Mouse (Mus musculus) forebrain, embryonic 14.5 days (tissue): Measurements from ENCODE around the gene Anp32e. TPM values are rescaled to one million over a fixed set of nuclear protein-coding genes. Genes with fewer than 3 reads are reported as not detected.
"Not testable (repeated sequence)": the region's sequence is repeated elsewhere in the genome, so short reads cannot be mapped to it uniquely, and the experiment has no call there.

Experiments
- ATAC-seq: fragments of 200-750 bp; cut with Nextera tagmentation; 2 replicates; pipeline ENCODE4 v1.8.0; 2017; ENCODE audit warnings: mild to moderate bottlenecking, moderate library complexity
- DNase-seq: peaks from one replicate; pipeline ENCODE4 v3.0.0-alpha.2; 2015; ENCODE audit warnings: low spot score
- H3K27ac ChIP-seq: fragments of 300-500 bp; sonication (generic); 2 replicates; pipeline ENCODE4 v1.5.1; 2014; ENCODE audit warnings: low read depth, mild to moderate bottlenecking, control low read depth, low read length, moderate library complexity
- H3K27me3 ChIP-seq: fragments of 300-500 bp; sonication (generic); replicated peaks from 2 replicates; pipeline ENCODE4 v1.6.1; 2014; ENCODE audit warnings: low read length, control low read depth, mixed read lengths; ENCODE audit not compliant: control insufficient read depth, insufficient read depth
- H3K36me3 ChIP-seq: fragments of 300-500 bp; sonication (generic); 2 replicates; pipeline ENCODE4 v1.6.1; 2014; ENCODE audit warnings: low read length, control low read depth; ENCODE audit not compliant: control insufficient read depth, insufficient read depth
- H3K4me1 ChIP-seq: fragments of 300-500 bp; sonication (generic); 2 replicates; pipeline ENCODE4 v1.6.1; 2014; ENCODE audit warnings: antibody characterized with exemption, low read length, control low read depth; ENCODE audit not compliant: control insufficient read depth, insufficient read depth
- H3K4me2 ChIP-seq: fragments of 300-500 bp; sonication (generic); 2 replicates; pipeline ENCODE4 v1.6.1; 2014; ENCODE audit warnings: mild to moderate bottlenecking, control low read depth, low read length
- H3K4me3 ChIP-seq: fragments of 300-500 bp; sonication (generic); 2 replicates; pipeline ENCODE4 v1.5.1; 2014; ENCODE audit warnings: low read depth, low read length, control low read depth
- H3K9ac ChIP-seq: fragments of 300-500 bp; sonication (generic); 2 replicates; pipeline ENCODE4 v1.6.1; 2014; ENCODE audit warnings: mild to moderate bottlenecking, low read length, control low read depth, moderate library complexity
- H3K9me3 ChIP-seq: fragments of 300-500 bp; sonication (generic); replicated peaks from 2 replicates; pipeline ENCODE4 v1.6.1; 2016; ENCODE audit warnings: low read length, control low read depth, mixed read lengths; ENCODE audit not compliant: control insufficient read depth
- WGBS: fragments of 180-500 bp; shearing (Covaris S2); extraction: QIAGEN DNeasy Blood & Tissue Kit; methylation state at CpG from one replicate; pipeline ENCODE4 v1.1.7; 2014; 5-methylcytosine and 5-hydroxymethylcytosine counted together
- polyA plus RNA-seq: library from polyadenylated mRNA; unstranded; fragments of >200 nt; fragmentation: Nextera tagmentation; extraction: Ambion mirVana; gene quantifications from 2 replicates; pipeline ENCODE4 v1.2.1, GENCODE M21; 2014

Anp32e gene
- polyA plus RNA-seq, 1 experiment from 2014 or later = 49.1 TPM

DNA sequence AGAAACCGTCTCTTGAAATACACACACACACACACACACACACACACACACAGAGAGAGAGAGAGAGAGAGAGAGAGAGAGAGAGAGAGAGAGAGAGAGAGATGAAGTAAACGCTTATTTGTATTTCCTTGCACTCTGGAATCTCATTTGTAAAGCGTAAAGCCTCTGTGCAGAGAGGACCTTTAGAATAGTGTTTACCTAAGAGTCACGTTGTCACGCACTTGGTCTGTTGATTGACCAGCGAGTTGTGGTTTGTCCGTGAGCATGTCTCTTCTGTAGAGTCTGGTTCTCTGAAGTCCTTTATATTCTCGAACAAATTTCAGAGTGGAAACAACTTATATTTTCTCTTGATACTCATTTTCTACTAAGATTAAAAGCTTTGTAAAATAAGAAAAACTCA, 15.7 kb downstream of the Anp32e start:
- Histone ChIP-seq H3K4me1 (no peaks in the 10 kb centered on the region), H3K27me3 (no peaks in the 10 kb centered on the region), H3K36me3 (peaks cover 62% of the 10 kb centered on the region), H3K9ac (no peak overlapping the region), H3K27ac (no peak overlapping the region), H3K9me3 (no peaks in the 10 kb centered on the region), H3K4me3 (no peak overlapping the region), H3K4me2 (no peak overlapping the region)
- DNase-seq (no peak), ATAC-seq (no peak)
- 90% methylated on average over 8 of the region's 8 CpGs for WGBS

DNA sequence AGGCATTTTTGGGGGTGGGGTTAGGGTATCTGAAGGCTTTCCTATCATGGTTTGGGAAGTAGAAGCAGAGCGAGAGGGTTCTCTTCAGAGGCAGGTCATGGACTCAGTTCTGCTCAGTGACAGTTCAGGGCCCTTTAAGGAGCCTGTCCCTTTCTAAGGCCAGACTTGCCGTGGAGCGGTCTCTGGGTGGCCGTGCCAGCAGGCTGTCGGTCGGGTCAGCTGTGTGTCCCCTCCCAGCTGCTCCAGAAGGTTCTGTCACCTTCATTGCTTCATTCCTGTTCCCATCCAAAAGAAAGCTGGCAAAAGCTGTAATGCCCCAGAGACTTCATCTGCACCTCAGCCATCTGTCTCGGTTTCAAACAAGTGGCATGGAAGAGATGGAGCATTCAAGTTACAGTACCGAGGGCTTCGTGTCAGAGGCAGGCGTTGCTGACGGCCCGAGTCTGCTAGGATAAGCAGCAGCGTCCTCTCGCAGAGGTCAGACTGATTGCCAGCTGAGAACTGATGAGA, 16.7 kb downstream of the Anp32e start:
- no peaks in the 10 kb centered on the region for H3K9me3 ChIP-seq
- peak; percentile 10 for DNase-seq
- H3K9ac ChIP-seq = no peak overlapping the region
- H3K36me3 ChIP-seq = peaks cover 51% of the 10 kb centered on the region
- H3K4me1 ChIP-seq = no peaks in the 10 kb centered on the region
- H3K4me2 ChIP-seq = no peak overlapping the region
- no peak overlapping the region for H3K4me3 ChIP-seq
- no peaks in the 10 kb centered on the region for H3K27me3 ChIP-seq
- 82% methylated on average over 14 of the region's 14 CpGs for WGBS
- no peak for ATAC-seq
- no peak overlapping the region for H3K27ac ChIP-seq

DNA sequence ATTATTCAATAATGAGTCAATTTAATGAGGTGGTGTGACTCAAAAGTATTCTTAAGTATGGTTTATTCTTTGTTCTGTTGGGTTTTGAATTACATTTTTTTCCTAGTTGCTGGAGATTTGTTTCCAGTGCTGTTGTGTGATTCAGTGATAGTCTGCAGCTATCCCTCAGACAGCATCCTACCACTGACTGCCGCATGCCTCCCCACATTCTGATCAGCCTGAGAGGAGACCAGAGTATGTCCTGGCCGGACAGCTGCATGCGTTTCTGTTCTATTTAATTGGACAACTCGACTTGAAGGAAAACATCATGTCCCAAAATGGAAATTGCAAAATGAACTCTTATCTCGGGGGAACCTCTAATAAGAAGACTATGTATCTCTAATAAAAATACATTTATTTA, 19.3 kb downstream of the Anp32e start:
- no peak overlapping the region for H3K4me2 ChIP-seq
- WGBS = 91% methylated on average over 5 of the region's 5 CpGs
- H3K9me3 ChIP-seq = no peaks in the 10 kb centered on the region
- H3K27me3 ChIP-seq = no peaks in the 10 kb centered on the region
- H3K4me3 ChIP-seq = no peak overlapping the region
- no peak overlapping the region for H3K27ac ChIP-seq
- DNase-seq = no peak
- no peak for ATAC-seq
- no peak overlapping the region for H3K9ac ChIP-seq
- H3K4me1 ChIP-seq = no peaks in the 10 kb centered on the region
- peaks cover 26% of the 10 kb centered on the region for H3K36me3 ChIP-seq

DNA sequence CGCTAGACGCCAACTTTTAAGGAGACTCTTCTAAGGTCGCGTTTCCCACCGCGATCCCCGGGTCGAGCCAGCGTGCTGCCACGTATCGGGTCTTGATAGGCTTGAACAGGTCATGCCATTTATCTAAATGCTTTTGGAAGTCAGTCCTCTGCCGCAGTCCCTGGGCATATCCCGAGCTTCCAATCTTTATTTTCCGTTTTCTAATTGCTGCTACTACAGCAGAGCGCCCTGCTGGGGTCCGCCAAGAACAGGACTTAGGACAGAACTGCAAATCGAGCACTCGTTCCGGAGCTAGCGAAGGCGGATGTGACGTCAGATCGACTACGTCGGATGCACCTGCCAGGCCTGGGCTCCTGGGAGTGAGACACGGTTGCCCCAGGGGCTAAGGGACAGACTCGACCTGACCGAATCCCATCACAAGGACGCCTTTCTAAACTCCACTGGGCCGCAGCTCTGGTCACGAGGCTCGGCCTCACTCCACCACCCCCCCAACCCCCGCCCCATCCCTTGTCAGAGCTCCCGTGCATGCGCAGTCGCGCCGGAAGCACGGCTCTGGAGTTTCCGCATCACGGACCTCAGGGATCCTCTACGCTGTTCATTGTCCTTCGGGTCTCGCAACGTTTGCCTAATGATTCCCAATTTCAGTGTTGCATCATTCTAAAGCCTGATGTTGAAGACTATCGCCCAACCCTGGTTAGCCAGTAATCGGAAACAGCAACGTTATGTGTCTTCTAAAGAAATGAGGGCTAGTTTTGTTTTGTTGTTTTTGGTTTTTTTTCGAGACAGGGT, 21.9 kb downstream of the Anp32e start:
- no peaks in the 10 kb centered on the region for H3K4me1 ChIP-seq
- peak overlapping the region; percentile 97 for H3K27ac ChIP-seq

DNA sequence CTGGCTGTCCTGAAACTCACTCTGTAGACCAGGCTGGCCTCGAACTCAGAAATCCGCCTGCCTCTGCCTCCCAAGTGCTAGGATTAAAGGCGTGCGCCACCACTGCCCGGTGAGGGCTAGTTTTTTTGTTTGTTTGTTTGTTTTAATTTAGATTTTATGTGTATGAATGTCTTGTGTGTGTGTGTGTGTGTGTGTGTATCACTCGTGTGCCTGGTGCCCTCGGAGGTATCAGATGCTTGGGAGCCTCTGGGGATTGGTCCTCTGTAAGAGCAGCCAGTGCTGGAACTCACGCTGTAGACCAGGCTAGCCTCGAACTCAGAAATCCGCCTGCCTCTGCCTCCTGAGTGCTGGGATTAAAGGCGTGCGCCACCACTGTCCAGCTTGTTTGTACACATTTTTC, 22.5 kb downstream of the Anp32e start:
- ATAC-seq = 0 out of 2 replicates have a peak, but pooled peaks have one; percentile 19
- not testable (repeated sequence) for DNase-seq
- WGBS = 75% methylated on average over 11 of the region's 12 CpGs

More for the DNA sequence above, 21.9 kb downstream of the Anp32e start:
- H3K9ac ChIP-seq = peak overlapping the region; percentile 70
- 2% methylated on average over 49 of the region's 49 CpGs for WGBS
- H3K9me3 ChIP-seq = no peaks in the 10 kb centered on the region
- peak overlapping the region; percentile 41 for H3K4me3 ChIP-seq
- ATAC-seq = peak; percentile 96
- peaks cover 12% of the 10 kb centered on the region for H3K36me3 ChIP-seq
- H3K27me3 ChIP-seq = no peaks in the 10 kb centered on the region
- H3K4me2 ChIP-seq = peak overlapping the region; percentile 49
- peak; percentile 96 for DNase-seq

DNA sequence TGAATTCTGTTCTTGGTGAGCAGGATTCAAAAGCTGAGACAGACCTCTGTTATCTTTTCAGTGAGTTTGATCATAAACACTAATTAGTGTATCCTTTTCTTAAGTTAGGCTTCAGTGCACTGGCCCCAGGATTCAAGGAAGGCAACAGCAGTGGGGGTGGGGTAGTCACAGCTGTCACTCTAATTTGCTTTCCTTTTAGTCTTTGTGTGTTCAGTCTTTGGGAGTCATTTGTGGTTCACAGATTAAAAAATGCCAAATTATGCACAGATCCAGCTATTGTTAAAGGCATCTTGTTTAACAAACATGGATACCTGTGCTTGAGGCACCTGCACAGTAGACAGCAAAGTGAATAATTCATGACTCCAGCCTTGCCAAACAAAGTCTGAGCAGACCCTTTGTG, 24.0 kb downstream of the Anp32e start:
- Histone ChIP-seq H3K4me3 (no peak overlapping the region), H3K4me1 (no peaks in the 10 kb centered on the region), H3K27ac (peak overlapping the region; percentile 65), H3K4me2 (no peak overlapping the region), H3K9me3 (no peaks in the 10 kb centered on the region), H3K27me3 (no peaks in the 10 kb centered on the region), H3K9ac (no peak overlapping the region), H3K36me3 (peaks cover 3% of the 10 kb centered on the region; the same call in 1 of the 2 replicates)
- no peak for ATAC-seq
- peak; percentile 54 for DNase-seq

More for the DNA sequence above, 22.5 kb downstream of the Anp32e start:
- Histone ChIP-seq H3K4me3 (peak overlapping the region; percentile 41), H3K27ac (peak overlapping the region; percentile 97), H3K9ac (peak overlapping the region; percentile 70), H3K4me2 (peak overlapping the region; percentile 49)
- H3K27me3 ChIP-seq, H3K9me3 ChIP-seq, H3K4me1 ChIP-seq, H3K36me3 ChIP-seq: not testable (repeated sequence)

DNA sequence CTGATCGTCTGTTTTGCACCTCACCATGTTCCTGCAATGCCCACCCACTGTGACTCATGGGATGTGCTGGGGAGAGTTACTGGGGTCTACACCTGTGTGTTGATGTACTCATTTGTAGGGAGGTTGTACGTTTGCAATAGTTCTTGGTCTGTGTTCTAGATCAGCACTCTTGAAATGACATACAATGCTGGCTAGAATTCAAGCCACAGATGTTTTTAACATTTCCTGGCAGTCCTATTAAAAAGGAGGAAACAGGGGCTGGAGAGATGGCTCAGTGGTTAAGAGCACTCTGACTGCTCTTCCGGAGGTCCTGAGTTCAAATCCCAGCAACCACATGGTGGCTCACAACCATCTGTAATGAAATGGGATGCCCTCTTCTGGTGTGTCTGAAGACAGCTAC, 24.5 kb downstream of the Anp32e start:
- 59% methylated on average over 3 of the region's 3 CpGs for WGBS
- ATAC-seq = no peak
- DNase-seq = peak; percentile 32
- no peak overlapping the region for H3K9ac ChIP-seq
- no peak overlapping the region for H3K4me2 ChIP-seq
- H3K36me3 ChIP-seq = peaks cover 3% of the 10 kb centered on the region; the same call in 1 of the 2 replicates
- H3K9me3 ChIP-seq = no peaks in the 10 kb centered on the region
- H3K27ac ChIP-seq = peak overlapping the region; percentile 65; the same call in 1 of the 2 replicates
- H3K27me3 ChIP-seq = no peaks in the 10 kb centered on the region
- H3K4me3 ChIP-seq = no peak overlapping the region
- H3K4me1 ChIP-seq = no peaks in the 10 kb centered on the region

DNA sequence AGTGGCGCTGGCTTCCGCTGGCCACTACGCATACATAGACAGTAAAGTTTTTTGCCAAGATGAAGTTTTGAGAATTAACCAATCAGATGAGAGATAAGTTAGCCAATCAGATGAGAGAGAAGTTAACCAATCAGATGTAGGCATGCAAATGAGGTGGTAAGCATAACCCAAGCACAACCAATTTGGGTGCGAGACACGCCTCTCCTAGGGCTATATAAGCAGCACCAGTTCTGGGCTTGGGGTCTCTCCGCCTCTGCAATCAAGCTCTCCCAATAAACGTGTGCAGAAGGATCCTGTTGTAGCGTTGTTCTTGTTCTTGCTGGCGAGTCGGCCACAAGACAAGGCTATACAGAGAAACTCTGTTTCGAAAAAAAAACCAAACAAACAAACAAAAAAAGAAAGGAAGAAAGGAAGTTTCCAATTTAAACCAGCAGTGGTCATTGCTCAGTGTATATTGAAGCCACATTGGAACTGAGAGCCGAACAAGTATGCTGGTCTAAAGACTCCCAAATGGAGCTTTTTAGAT, 25.7 kb downstream of the Anp32e start:
- ATAC-seq, DNase-seq, H3K9me3 ChIP-seq, H3K27me3 ChIP-seq, H3K4me3 ChIP-seq, H3K4me2 ChIP-seq, H3K4me1 ChIP-seq, H3K27ac ChIP-seq, H3K9ac ChIP-seq, H3K36me3 ChIP-seq: not testable (repeated sequence)
- 89% methylated on average over 12 of the region's 12 CpGs for WGBS

DNA sequence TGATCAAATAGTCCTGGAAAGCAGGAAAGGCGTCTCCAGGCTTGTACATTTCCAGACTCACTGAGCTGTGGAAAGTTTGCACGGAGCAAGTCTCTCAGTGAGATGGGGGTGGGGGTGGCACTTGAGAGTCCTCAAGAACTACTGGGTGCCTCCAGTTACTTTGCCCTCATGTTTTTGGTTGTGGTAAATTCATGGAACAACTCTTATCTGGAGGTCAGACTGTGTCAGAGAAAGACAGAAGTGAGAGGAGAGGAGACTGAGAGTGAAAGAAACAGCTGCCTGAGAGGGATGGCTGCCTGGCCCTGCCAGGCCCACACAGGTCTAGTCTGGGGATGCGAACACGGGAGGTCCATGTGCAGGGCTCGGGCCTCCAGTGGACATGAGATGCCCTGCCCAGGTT, 26.3 kb downstream of the Anp32e start:
- H3K4me2 ChIP-seq = no peak overlapping the region

More for the DNA sequence above, 26.3 kb downstream of the Anp32e start:
- Histone ChIP-seq H3K27me3 (no peaks in the 10 kb centered on the region), H3K9ac (no peak overlapping the region), H3K9me3 (no peaks in the 10 kb centered on the region), H3K36me3 (no peaks in the 10 kb centered on the region), H3K4me3 (no peak overlapping the region), H3K4me1 (no peaks in the 10 kb centered on the region), H3K27ac (no peak overlapping the region)
- DNase-seq (no peak), ATAC-seq (no peak)
- 93% methylated on average over 5 of the region's 5 CpGs for WGBS
